Mouse (Mus musculus) limb, embryonic 10.5 days (tissue): ENCODE data around the gene Adgrl1. TPM values are rescaled to one million over a fixed set of nuclear protein-coding genes. Genes with fewer than 3 reads are reported as not detected.
A peak's percentile ranks its signal among the peaks of the same experiment; 100 is the strongest.

Source experiments
- DNase-seq: peaks from one replicate; pipeline ENCODE4 v3.0.0-alpha.2; 2017; ENCODE audit warnings: low spot score
- H3K27ac ChIP-seq: fragments of 300-500 bp; sonication (generic); 2 replicates; pipeline ENCODE4 v1.5.1; 2016; ENCODE audit warnings: mild to moderate bottlenecking
- H3K27me3 ChIP-seq: fragments of 300-500 bp; sonication (generic); 2 replicates; pipeline ENCODE4 v1.6.1; 2016; ENCODE audit warnings: low read depth, mild to moderate bottlenecking; ENCODE audit not compliant: poor library complexity, severe bottlenecking
- H3K36me3 ChIP-seq: fragments of 300-500 bp; sonication (generic); 2 replicates; pipeline ENCODE4 v1.6.1; 2016; ENCODE audit warnings: mild to moderate bottlenecking, moderate library complexity
- H3K4me1 ChIP-seq: fragments of 300-500 bp; sonication (generic); 2 replicates; pipeline ENCODE4 v1.6.1; 2016
- H3K4me3 ChIP-seq: fragments of 300-500 bp; sonication (generic); 2 replicates; pipeline ENCODE4 v1.5.1; 2016; ENCODE audit warnings: mild to moderate bottlenecking, moderate library complexity
- H3K9me3 ChIP-seq: fragments of 300-500 bp; sonication (generic); replicated peaks from 2 replicates; pipeline ENCODE4 v1.6.1; 2016; ENCODE audit warnings: mild to moderate bottlenecking
- WGBS: fragments of 180-500 bp; shearing (Covaris S2); methylation state at CpG from one replicate; pipeline ENCODE4 v1.1.7; 2016; 5-methylcytosine and 5-hydroxymethylcytosine counted together
- polyA plus RNA-seq: library from polyadenylated mRNA; unstranded; fragments of >200 nt; fragmentation: Nextera tagmentation; extraction: Ambion mirVana; gene quantifications from 2 replicates; pipeline ENCODE4 v1.2.1, GENCODE M21; 2016

The Adgrl1 gene
- polyA plus RNA-seq, 1 experiment from 2014 or later = 16.2 TPM

DNA sequence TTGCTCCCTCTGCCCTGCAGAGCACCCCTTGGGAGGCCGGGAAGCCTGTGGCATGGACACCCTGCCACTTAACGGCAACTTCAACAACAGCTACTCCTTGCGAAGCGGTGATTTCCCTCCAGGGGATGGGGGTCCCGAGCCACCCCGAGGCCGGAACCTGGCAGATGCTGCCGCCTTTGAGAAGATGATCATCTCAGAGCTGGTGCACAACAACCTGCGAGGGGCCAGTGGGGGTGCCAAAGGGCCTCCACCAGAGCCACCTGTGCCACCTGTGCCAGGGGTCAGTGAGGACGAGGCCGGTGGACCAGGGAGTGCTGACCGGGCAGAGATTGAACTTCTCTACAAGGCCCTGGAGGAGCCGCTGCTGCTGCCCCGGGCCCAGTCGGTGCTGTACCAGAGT, 38.4 kb downstream of the Adgrl1 start:
- DNase-seq = no peak
- Histone ChIP-seq H3K36me3 (peaks cover 69% of the 10 kb centered on the region), H3K27ac (no peak overlapping the region), H3K4me3 (no peak overlapping the region), H3K9me3 (no peaks in the 10 kb centered on the region), H3K4me1 (no peaks in the 10 kb centered on the region), H3K27me3 (no peaks in the 10 kb centered on the region)
- WGBS = 94% methylated on average over 15 of the region's 15 CpGs

GRCm38 (mm10) chr8:83941066-83941677, 41.3 kb downstream of the Adgrl1 start:
- H3K9me3 ChIP-seq = no peaks in the 10 kb centered on the region
- no peak overlapping the region for H3K4me3 ChIP-seq
- no peak for DNase-seq
- H3K36me3 ChIP-seq = peaks cover 40% of the 10 kb centered on the region
- no peak overlapping the region for H3K27ac ChIP-seq
- no peaks in the 10 kb centered on the region for H3K27me3 ChIP-seq
- no peaks in the 10 kb centered on the region for H3K4me1 ChIP-seq
- whole genome bisulfite sequencing = 72% methylated on average over 6 of the region's 6 CpGs

- no peaks in the 10 kb centered on the region for H3K9me3 ChIP-seq
- no peak overlapping the region for H3K4me3 ChIP-seq
- no peak overlapping the region for H3K27ac ChIP-seq
- no peaks in the 10 kb centered on the region for H3K4me1 ChIP-seq
- DNase-seq = no peak
- H3K27me3 ChIP-seq = no peaks in the 10 kb centered on the region
- WGBS = 81% methylated on average over 1 of the region's 1 CpGs
- H3K36me3 ChIP-seq = peaks cover 27% of the 10 kb centered on the region
These were observed 42.5 kb downstream of the Adgrl1 start for GRCm38 (mm10) chr8:83942446-83942845.

GRCm38 (mm10) chr8:83945540-83945939, 45.6 kb downstream of the Adgrl1 start:
- Histone ChIP-seq H3K9me3 (no peaks in the 10 kb centered on the region), H3K4me1 (no peaks in the 10 kb centered on the region), H3K27ac (no peak overlapping the region), H3K27me3 (no peaks in the 10 kb centered on the region), H3K36me3 (no peaks in the 10 kb centered on the region; the same call in 1 of the 2 replicates), H3K4me3 (no peak overlapping the region)
- 65% methylated on average over 3 of the region's 3 CpGs for WGBS
- no peak for DNase-seq

DNA sequence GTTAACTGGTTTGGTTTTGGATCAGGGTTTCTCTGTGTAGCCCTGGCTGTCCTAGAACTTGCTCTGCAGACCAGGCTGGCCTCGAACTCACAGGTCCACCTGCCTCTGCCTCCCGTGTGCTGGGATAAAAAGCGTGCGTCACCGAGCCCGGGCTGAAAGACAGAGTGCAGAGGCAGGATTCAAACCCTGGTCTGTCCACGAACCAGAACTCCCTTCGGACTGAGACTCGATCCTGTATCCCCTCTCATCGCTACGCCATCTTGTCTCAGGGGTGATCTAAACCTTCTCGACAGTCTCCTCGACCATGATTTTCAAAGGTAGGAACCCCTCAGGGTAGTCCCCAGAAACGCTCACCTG, 54.8 kb downstream of the Adgrl1 start:
- Histone ChIP-seq H3K36me3 (peaks cover 8% of the 10 kb centered on the region; the same call in 1 of the 2 replicates), H3K27me3 (no peaks in the 10 kb centered on the region), H3K4me1 (peaks cover 21% of the 10 kb centered on the region), H3K27ac (peak overlapping the region; percentile 81), H3K9me3 (no peaks in the 10 kb centered on the region), H3K4me3 (peak overlapping the region; percentile 84)
- no peak for DNase-seq
- WGBS = 2% methylated on average over 14 of the region's 14 CpGs

GRCm38 (mm10) chr8:83955106-83955957, 55.4 kb downstream of the Adgrl1 start, which contains the start of the genes Gm10644 and Asf1b:
Gene Gm10644 (minus strand): TSS chr8:83955205.
Gene Asf1b (plus strand): TSS chr8:83955507.
- H3K27ac ChIP-seq = peak within 1 kb of the TSS; percentile 81
- no peaks in the 10 kb centered on the region for H3K27me3 ChIP-seq
- peak; percentile 98 for DNase-seq
- peaks cover 21% of the 10 kb centered on the region for H3K4me1 ChIP-seq
- peaks cover 8% of the 10 kb centered on the region; the same call in 1 of the 2 replicates for H3K36me3 ChIP-seq
- no peaks in the 10 kb centered on the region for H3K9me3 ChIP-seq
- peak within 1 kb of the TSS; percentile 84 for H3K4me3 ChIP-seq
- under 1% methylated on average over 75 of the region's 75 CpGs for WGBS

- no peaks in the 10 kb centered on the region for H3K27me3 ChIP-seq
- DNase-seq = no peak
- peak overlapping the region; percentile 81 for H3K27ac ChIP-seq
- H3K36me3 ChIP-seq = peaks cover 8% of the 10 kb centered on the region; the same call in 1 of the 2 replicates
- 1% methylated on average over 15 of the region's 15 CpGs for WGBS
- no peaks in the 10 kb centered on the region for H3K9me3 ChIP-seq
- H3K4me3 ChIP-seq = peak overlapping the region; percentile 84
- peaks cover 21% of the 10 kb centered on the region for H3K4me1 ChIP-seq
These were observed 56.0 kb downstream of the Adgrl1 start for GRCm38 (mm10) chr8:83955958-83956218.

DNA sequence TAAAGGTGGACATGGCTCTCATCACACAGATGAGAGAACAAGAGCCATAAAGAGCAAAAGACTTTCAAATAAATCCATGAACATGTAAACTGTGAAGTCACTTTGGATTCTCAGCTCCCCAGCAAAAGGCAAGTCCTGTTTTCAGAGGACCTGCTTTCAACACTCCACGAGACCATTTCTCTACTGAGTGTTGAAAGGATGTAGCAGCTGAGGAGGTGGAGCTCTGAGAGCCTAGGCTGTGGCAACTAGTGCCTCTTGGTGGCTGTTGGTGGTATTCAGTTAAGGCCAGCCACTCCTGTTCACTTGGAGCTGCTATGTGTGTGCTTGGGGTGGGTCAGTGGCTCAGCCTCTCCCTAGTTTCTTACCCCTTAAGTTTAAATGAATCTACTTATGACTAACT, 56.9 kb downstream of the Adgrl1 start:
- Histone ChIP-seq H3K36me3 (peaks cover 8% of the 10 kb centered on the region; the same call in 1 of the 2 replicates), H3K27me3 (no peaks in the 10 kb centered on the region), H3K9me3 (no peaks in the 10 kb centered on the region), H3K4me3 (peak overlapping the region; percentile 84), H3K4me1 (peaks cover 21% of the 10 kb centered on the region), H3K27ac (no peak overlapping the region)
- WGBS = 34% methylated on average over 1 of the region's 1 CpGs
- DNase-seq = no peak

GRCm38 (mm10) chr8:83964015-83964765, 64.3 kb downstream of the Adgrl1 start:
- H3K4me1 ChIP-seq = no peaks in the 10 kb centered on the region
- WGBS = 90% methylated on average over 5 of the region's 5 CpGs
- no peaks in the 10 kb centered on the region for H3K27me3 ChIP-seq
- H3K4me3 ChIP-seq = no peak overlapping the region
- H3K27ac ChIP-seq = no peak overlapping the region
- no peaks in the 10 kb centered on the region for H3K9me3 ChIP-seq
- H3K36me3 ChIP-seq = peaks cover 54% of the 10 kb centered on the region
- DNase-seq = no peak

GRCm38 (mm10) chr8:83967701-83968100, 67.8 kb downstream of the Adgrl1 start:
- no peak overlapping the region for H3K4me3 ChIP-seq
- no peak for DNase-seq
- peaks cover 64% of the 10 kb centered on the region for H3K36me3 ChIP-seq
- peaks cover 14% of the 10 kb centered on the region for H3K4me1 ChIP-seq
- no peaks in the 10 kb centered on the region for H3K27me3 ChIP-seq
- no peaks in the 10 kb centered on the region for H3K9me3 ChIP-seq
- no peak overlapping the region for H3K27ac ChIP-seq
- 96% methylated on average over 7 of the region's 7 CpGs for WGBS

DNA sequence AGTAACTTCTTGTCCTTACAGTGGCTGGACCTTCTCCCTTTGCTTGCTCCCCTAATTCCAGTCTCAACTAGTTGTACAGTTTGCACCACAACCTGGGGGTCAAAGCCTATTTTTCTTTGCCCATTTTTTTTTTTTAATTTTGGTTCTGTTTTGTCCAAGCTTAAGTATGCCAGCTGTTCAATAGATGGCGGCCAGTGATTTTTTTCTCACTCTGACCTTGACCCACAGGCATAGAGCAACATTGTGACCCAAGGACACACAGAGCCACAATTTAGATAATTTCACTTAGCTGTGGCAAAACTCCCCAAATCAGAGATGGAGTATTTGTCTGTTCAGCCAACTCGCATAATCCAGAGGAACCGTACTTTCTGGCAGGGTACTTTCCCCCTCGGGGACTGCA, 71.2 kb downstream of the Adgrl1 start:
- peaks cover 50% of the 10 kb centered on the region for H3K36me3 ChIP-seq
- WGBS = 92% methylated on average over 4 of the region's 4 CpGs

DNA sequence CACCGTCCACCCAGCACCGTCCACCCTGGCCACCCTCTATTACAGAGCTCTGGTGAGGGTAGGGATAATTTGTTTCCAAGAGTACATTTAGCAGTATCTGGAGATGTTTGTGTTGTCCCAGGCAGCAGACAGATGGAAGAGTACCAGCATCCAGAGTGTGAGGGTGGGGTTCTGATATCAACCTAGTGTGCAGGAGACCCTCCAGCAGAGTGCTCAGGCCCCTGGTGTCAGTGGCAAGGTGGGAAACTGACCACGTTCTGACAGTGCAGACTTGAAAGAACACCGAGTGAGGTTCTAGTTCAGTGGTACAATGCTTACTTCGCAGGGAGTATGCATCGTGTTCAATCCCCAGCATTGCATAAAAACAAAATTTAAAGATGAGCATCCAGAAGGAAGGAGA, 71.8 kb downstream of the Adgrl1 start:
- WGBS = 79% methylated on average over 6 of the region's 6 CpGs
- peaks cover 34% of the 10 kb centered on the region for H3K4me1 ChIP-seq
- no peak for DNase-seq
- no peak overlapping the region; the same call in 1 of the 2 replicates for H3K27ac ChIP-seq
- H3K4me3 ChIP-seq = peak overlapping the region; percentile 89
- H3K27me3 ChIP-seq = no peaks in the 10 kb centered on the region
- H3K9me3 ChIP-seq = no peaks in the 10 kb centered on the region
- peaks cover 46% of the 10 kb centered on the region for H3K36me3 ChIP-seq

More for the DNA sequence above, 71.2 kb downstream of the Adgrl1 start:
- Histone ChIP-seq H3K27ac (no peak overlapping the region), H3K4me3 (no peak overlapping the region), H3K4me1 (peaks cover 33% of the 10 kb centered on the region), H3K9me3 (no peaks in the 10 kb centered on the region), H3K27me3 (no peaks in the 10 kb centered on the region)
- DNase-seq = no peak
